Mouse (Mus musculus) embryonic facial prominence, embryonic 11.5 days (tissue): ENCODE measurements around the gene Ppp1ca. TPM values are rescaled to one million over a fixed set of nuclear protein-coding genes. Genes with fewer than 3 reads are reported as not detected.
A peak's percentile ranks its signal among the peaks of the same experiment; 100 is the strongest.

Experiments used
- ATAC-seq: fragments of 200-750 bp; cut with Nextera tagmentation; replicated peaks from 2 replicates; pipeline ENCODE4 v1.8.0; 2017; ENCODE audit warnings: low read depth; ENCODE audit not compliant: insufficient number of reproducible peaks, low FRiP score, low TSS enrichment
- DNase-seq: peaks from one replicate; pipeline ENCODE4 v3.0.0-alpha.2; 2015; ENCODE audit warnings: low spot score
- H3K27ac ChIP-seq: fragments of 300-500 bp; sonication (generic); replicated peaks from 2 replicates; pipeline ENCODE4 v1.5.1; 2014; ENCODE audit warnings: mild to moderate bottlenecking, low read depth, low read length, control low read depth
- H3K27me3 ChIP-seq: fragments of 300-500 bp; sonication (generic); 2 replicates; pipeline ENCODE4 v1.6.1; 2014; ENCODE audit warnings: mild to moderate bottlenecking, low read length, moderate library complexity, mixed read lengths; ENCODE audit not compliant: control insufficient read depth, insufficient read depth
- H3K36me3 ChIP-seq: fragments of 300-500 bp; sonication (generic); replicated peaks from 2 replicates; pipeline ENCODE4 v1.6.1; 2014; ENCODE audit warnings: low read depth, mild to moderate bottlenecking, low read length, moderate library complexity, mixed read lengths; ENCODE audit not compliant: control insufficient read depth, insufficient read depth
- H3K4me1 ChIP-seq: fragments of 300-500 bp; sonication (generic); 2 replicates; pipeline ENCODE4 v1.6.1; 2014; ENCODE audit warnings: low read length, mixed read lengths; ENCODE audit not compliant: control insufficient read depth, insufficient read depth
- H3K4me2 ChIP-seq: fragments of 300-500 bp; sonication (generic); 2 replicates; pipeline ENCODE4 v1.6.1; 2014; ENCODE audit warnings: low read depth, mild to moderate bottlenecking, control low read depth, low read length, moderate library complexity
- H3K4me3 ChIP-seq: fragments of 300-500 bp; sonication (generic); 2 replicates; pipeline ENCODE4 v1.5.1; 2014; ENCODE audit warnings: low read depth, low read length, control low read depth
- H3K9ac ChIP-seq: fragments of 300-500 bp; sonication (generic); replicated peaks from 2 replicates; pipeline ENCODE4 v1.6.1; 2014; ENCODE audit warnings: mild to moderate bottlenecking, control low read depth, low read length
- H3K9me3 ChIP-seq: fragments of 300-500 bp; sonication (generic); replicated peaks from 2 replicates; pipeline ENCODE4 v1.6.1; 2016; ENCODE audit warnings: mild to moderate bottlenecking, low read length, inconsistent platforms, mixed read lengths; ENCODE audit not compliant: control insufficient read depth
- WGBS: fragments of 180-500 bp; shearing (Covaris S2); extraction: QIAGEN DNeasy Blood & Tissue Kit; methylation state at CpG from one replicate; pipeline ENCODE4 v1.1.7; 2014; 5-methylcytosine and 5-hydroxymethylcytosine counted together
- polyA plus RNA-seq: library from polyadenylated mRNA; unstranded; fragments of >200 nt; fragmentation: Nextera tagmentation; extraction: Ambion mirVana; gene quantifications from 2 replicates; pipeline ENCODE4 v1.2.1, GENCODE M21; 2014

The Ppp1ca gene
- polyA plus RNA-seq, 1 experiment from 2014 or later = 955 TPM

DNA sequence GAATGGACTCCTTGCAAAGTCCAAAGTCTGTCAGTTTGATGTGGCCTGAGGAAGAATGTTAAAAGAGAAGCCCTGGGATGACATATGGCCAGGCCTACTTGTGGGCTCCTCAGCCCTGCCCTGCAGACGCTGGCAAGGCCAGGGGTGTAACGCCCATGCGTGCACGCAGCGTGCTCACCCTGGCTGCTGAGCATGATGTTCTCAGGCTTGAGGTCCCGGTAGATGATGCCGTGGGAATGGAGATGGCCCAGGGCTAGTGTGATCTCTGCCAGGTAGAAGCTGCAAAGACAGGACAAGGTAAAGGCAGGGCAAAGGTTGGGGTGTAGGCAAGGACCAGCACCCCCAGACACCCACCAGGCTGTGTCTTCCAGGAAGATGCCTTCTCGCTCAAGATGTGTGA is 32.8 kb upstream of the Ppp1ca start:
- WGBS = 92% methylated on average over 8 of the region's 8 CpGs
- ATAC-seq = no peak
- Histone ChIP-seq H3K36me3 (peaks cover 2% of the 10 kb centered on the region), H3K9ac (no peak overlapping the region), H3K27me3 (no peaks in the 10 kb centered on the region), H3K4me1 (no peaks in the 10 kb centered on the region), H3K4me3 (no peak overlapping the region), H3K9me3 (no peaks in the 10 kb centered on the region), H3K27ac (no peak overlapping the region), H3K4me2 (no peak overlapping the region)
- DNase-seq = no peak

DNA sequence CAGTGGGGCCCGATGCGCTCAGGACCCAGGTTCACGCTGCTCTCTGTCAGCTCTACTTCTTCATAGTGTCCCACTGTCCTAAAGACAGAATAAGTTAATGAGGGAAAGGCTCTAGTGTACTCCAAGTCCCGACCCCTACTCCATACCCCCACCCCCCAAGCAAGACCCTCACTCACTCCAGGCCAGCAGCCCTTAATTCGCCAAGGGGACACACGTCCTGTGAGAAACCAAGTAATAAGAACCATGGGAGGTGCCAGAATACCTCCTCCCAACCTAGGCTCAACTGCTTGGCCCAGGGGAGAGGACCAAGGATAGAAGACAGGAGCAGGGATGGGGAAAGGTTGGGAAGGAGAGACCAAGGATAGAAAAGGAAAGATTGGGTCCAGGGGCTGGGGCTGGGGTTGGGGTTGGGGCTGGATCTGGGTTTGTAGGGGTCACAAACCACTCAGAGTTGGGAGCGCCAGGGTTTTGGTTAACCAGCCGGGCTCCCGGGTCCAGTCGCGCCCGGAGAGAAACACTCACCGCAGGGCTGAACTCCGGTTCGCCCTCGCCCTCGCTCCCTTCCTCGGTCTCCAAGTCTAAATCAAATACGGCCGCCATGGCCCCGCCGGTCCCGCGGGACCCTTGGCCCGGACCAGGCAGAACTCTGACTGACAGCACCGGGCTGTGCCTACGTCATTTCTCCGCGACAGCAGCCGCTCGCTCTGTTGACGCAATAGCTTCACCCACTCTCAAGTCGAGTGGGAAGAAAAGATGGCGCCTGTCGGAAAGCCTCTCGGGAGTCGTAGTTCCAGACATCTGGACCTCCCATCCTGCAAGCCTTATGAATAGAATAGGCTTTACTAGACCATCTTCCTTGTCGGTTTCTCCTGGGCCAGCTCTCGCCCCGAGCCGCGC is 29.0 kb upstream of the Ppp1ca start, which contains the start of gene Rps6kb2:
TSS of gene Rps6kb2 (minus strand) at position 709 of the 897 bp plus-strand sequence.
- Histone ChIP-seq H3K27ac (no peak within 1 kb of the TSS), H3K9me3 (no peaks in the 10 kb centered on the region), H3K36me3 (peaks cover 2% of the 10 kb centered on the region), H3K4me1 (no peaks in the 10 kb centered on the region), H3K4me2 (peak within 1 kb of the TSS; percentile 81), H3K27me3 (no peaks in the 10 kb centered on the region), H3K4me3 (peak within 1 kb of the TSS; percentile 75), H3K9ac (peak within 1 kb of the TSS; percentile 74)
- peak; percentile 80 for ATAC-seq
- peak; percentile 98 for DNase-seq
- 6% methylated on average over 42 of the region's 42 CpGs for WGBS

DNA sequence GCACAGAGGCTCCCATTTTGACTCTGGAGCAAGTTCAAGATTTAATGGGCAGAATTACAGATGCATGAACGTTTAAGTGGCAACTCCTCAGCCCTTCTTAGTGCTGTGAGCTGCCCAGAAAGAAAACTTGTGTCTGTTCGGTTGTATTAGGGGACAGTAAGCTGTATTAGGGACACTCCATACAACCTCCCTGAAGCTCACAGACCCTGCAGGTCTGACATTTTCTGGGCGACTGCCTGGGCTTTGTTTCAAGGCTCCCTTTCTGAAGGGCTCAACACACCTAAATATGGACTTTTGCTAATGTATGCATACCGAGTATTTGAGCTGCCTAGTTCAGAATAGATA is 28.4 kb upstream of the Ppp1ca start:
- H3K4me2 ChIP-seq = peak overlapping the region; percentile 52
- H3K4me1 ChIP-seq = no peaks in the 10 kb centered on the region
- ATAC-seq = 0 out of 2 replicates have a peak, but pooled peaks have one; percentile 1
- peaks cover 2% of the 10 kb centered on the region for H3K36me3 ChIP-seq
- DNase-seq = no peak
- H3K27me3 ChIP-seq = no peaks in the 10 kb centered on the region
- H3K4me3 ChIP-seq = peak overlapping the region; percentile 75
- no peak overlapping the region for H3K27ac ChIP-seq
- H3K9ac ChIP-seq = peak overlapping the region; percentile 74
- WGBS = 37% methylated on average over 4 of the region's 4 CpGs
- H3K9me3 ChIP-seq = no peaks in the 10 kb centered on the region

DNA sequence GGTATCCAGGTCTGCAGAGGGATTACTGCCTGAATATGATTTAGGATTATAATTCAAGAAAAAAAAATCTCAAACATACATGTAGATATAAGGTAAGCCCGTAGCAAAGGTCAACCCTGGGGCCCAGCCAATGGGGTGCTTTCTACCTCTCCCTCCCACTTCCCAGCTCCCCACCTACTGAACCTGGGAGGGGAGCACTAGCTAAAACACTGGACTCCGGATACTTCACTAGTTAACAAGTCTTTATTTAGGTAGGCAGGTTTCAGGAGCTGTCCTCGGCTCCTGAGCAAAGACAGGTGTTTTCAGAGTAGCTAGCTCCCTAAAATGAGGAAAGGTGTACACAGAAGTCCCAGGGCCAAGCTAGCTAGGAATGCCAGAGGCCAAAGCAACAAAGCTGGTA is 27.8 kb upstream of the Ppp1ca start:
- Histone ChIP-seq H3K27me3 (no peaks in the 10 kb centered on the region), H3K9me3 (no peaks in the 10 kb centered on the region), H3K27ac (no peak overlapping the region), H3K9ac (no peak overlapping the region), H3K36me3 (no peaks in the 10 kb centered on the region), H3K4me1 (no peaks in the 10 kb centered on the region), H3K4me3 (no peak overlapping the region), H3K4me2 (no peak overlapping the region)
- WGBS = 83% methylated on average over 3 of the region's 3 CpGs
- no peak for ATAC-seq
- DNase-seq = no peak

DNA sequence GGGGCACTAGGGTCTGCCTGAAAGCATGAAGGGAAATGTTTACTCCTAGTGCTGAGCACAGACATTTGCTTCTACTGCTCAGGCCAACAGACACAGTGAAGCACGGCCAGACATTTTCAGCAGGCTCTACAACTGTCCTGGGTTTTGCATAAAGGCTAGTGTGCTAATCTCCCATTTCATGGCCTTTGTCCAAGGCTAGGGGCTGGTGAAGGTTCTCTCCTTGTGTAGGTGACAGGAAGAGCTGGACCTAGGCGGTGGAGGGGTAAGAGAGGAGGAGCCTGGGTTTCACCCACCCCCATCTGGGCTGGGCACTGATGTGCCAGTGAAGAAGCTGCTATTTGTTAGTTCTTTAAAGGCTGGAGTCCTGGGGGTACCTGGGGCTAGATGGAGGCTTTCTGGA is 27.1 kb upstream of the Ppp1ca start:
- Histone ChIP-seq H3K9me3 (no peaks in the 10 kb centered on the region), H3K27ac (no peak overlapping the region)
- WGBS = 69% methylated on average over 2 of the region's 2 CpGs

DNA sequence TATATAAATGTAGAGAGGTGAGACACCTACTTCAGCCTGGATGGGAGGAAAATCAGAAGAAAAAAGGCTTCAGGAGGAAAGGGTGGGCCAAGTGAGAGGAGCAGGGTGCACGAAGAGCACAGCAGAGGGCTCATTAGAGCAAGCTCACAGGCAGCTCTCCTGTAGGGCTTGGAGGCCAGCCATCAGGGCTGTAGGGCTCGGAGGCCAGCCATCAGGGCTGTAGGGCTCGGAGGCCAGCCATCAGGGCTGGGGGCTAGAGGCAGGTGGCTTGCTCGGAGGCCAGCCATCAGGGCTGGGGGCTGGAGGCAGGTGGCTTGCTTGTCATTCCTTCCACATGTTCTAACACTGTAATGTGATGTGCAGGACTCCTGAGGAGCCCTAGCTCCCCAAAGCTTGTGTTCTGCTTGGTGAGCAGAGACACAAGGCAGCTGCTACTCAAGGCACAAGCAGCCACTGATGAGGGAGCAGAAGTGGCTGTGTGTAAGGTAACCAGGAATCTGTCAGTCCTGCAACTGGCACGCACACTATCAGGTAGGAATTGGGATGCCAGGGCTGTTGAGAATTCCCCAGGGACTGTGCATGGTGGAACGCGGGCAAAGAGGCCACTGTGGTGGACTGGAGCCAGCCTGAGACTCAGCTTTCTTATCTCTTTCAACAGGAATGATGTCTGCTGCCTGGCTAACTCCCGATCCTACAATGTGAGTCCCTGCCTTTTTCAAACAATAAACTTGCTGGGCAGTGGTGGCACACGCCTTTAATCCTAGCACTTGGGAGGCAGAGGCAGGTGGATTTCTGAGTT is 25.0 kb upstream of the Ppp1ca start:
- Histone ChIP-seq H3K9ac (no peak overlapping the region), H3K9me3 (no peaks in the 10 kb centered on the region), H3K36me3 (no peaks in the 10 kb centered on the region), H3K27me3 (no peaks in the 10 kb centered on the region), H3K4me3 (no peak overlapping the region), H3K27ac (no peak overlapping the region), H3K4me1 (peaks cover 6% of the 10 kb centered on the region; the same call in 1 of the 2 replicates), H3K4me2 (no peak overlapping the region)
- no peak for DNase-seq
- 81% methylated on average over 9 of the region's 9 CpGs for WGBS
- no peak for ATAC-seq

More for the DNA sequence above, 27.1 kb upstream of the Ppp1ca start:
- no peaks in the 10 kb centered on the region for H3K4me1 ChIP-seq
- no peak overlapping the region for H3K4me3 ChIP-seq
- ATAC-seq (no peak), DNase-seq (no peak)
- no peaks in the 10 kb centered on the region for H3K27me3 ChIP-seq
- H3K4me2 ChIP-seq = no peak overlapping the region
- H3K9ac ChIP-seq = no peak overlapping the region
- H3K36me3 ChIP-seq = no peaks in the 10 kb centered on the region

DNA sequence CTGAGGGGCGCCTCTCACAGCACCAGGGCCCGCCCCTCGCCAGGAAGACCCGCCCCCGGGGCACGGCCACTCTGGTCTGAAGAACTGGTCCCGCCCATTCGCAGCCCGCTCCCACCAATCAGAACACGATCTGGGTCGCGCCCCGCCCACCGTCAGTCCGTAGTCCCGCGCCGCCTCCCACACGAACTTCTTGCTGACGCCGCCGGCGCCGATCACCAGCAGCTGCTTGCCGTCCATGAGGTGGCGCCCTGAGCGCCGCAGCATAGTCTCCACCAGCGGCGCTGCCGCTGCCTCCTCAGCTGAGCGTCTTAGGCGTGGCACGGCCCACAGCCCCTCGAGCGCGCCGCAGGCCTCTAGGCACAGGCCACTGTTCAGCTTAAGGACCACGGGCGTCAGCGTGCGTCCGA is 22.5 kb upstream of the Ppp1ca start:
- Histone ChIP-seq H3K36me3 (no peaks in the 10 kb centered on the region), H3K9me3 (no peaks in the 10 kb centered on the region), H3K9ac (peak overlapping the region; percentile 72), H3K27ac (peak overlapping the region; percentile 54), H3K4me1 (peaks cover 6% of the 10 kb centered on the region; the same call in 1 of the 2 replicates), H3K4me3 (peak overlapping the region; percentile 40), H3K4me2 (peak overlapping the region; percentile 86), H3K27me3 (no peaks in the 10 kb centered on the region)
- under 1% methylated on average over 43 of the region's 43 CpGs for WGBS
- DNase-seq (peak; percentile 100), ATAC-seq (peak; percentile 93)
